Mouse (Mus musculus): ENCODE measurements around the gene E130218I03Rik. TPM values are rescaled to one million over a fixed set of nuclear protein-coding genes. Genes with fewer than 3 reads are reported as not detected.

E130218I03Rik gene
- polyA plus RNA-seq, 1 experiment from 2014 or later = not detected

DNA sequence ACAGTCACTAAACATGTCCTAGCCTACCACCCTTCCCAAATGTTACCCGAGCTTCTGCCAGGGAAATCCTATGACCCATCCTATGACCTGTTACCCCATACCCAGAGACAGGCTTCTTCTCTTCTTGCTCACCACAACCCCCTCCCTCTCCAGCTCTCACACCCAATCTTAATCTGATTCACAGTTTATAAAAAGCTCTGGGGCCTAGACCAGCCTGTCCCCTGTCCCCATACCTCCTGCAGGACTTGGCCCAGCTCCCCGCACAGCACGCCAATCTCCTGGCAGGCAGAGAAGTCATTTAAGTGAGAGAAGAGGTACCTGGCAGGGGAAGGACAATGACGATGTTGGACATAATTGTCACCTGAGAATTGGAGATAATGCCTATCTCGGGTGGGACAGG lies 8.6 kb upstream of the E130218I03Rik start:
- Histone ChIP-seq H3K9me3 (ENCODE audit: control insufficient read depth, low read length) (no peaks in the 10 kb centered on the region), H3K27me3 (ENCODE audit: control insufficient read depth, insufficient read depth, low read length) (peaks cover 5% of the 10 kb centered on the region; the same call in 1 of the 2 replicates), H3K27ac (ENCODE audit: low read depth, low read length) (no peak overlapping the region), H3K36me3 (ENCODE audit: control insufficient read depth, insufficient read depth, low read length) (no peaks in the 10 kb centered on the region), H3K4me3 (ENCODE audit: low read depth, low read length) (no peak overlapping the region), H3K4me2 (ENCODE audit: low read depth, low read length) (no peak overlapping the region), H3K9ac (replicated peaks; ENCODE audit: low read depth, low read length) (no peak overlapping the region), H3K4me1 (ENCODE audit: control insufficient read depth, insufficient read depth, low read length) (0 out of 2 replicates have a peak, but pooled peaks cover 4% of the 10 kb centered on the region)
- ATAC-seq (ENCODE audit: low read depth) = no peak
- 83% methylated on average over 5 of the region's 5 CpGs for WGBS

GRCm38 (mm10) chr4:134237582-134238278 lies 5.7 kb upstream of the E130218I03Rik start:
- ATAC-seq (ENCODE audit: low read depth) = no peak
- Histone ChIP-seq H3K36me3 (ENCODE audit: control insufficient read depth, insufficient read depth, low read length) (no peaks in the 10 kb centered on the region), H3K27ac (ENCODE audit: low read depth, low read length) (no peak overlapping the region), H3K4me2 (ENCODE audit: low read depth, low read length) (no peak overlapping the region), H3K4me3 (ENCODE audit: low read depth, low read length) (no peak overlapping the region), H3K27me3 (ENCODE audit: control insufficient read depth, insufficient read depth, low read length) (peaks cover 5% of the 10 kb centered on the region; the same call in 1 of the 2 replicates), H3K9me3 (ENCODE audit: control insufficient read depth, low read length) (no peaks in the 10 kb centered on the region), H3K9ac (replicated peaks; ENCODE audit: low read depth, low read length) (no peak overlapping the region), H3K4me1 (ENCODE audit: control insufficient read depth, insufficient read depth, low read length) (0 out of 2 replicates have a peak, but pooled peaks cover 4% of the 10 kb centered on the region)
- 34% methylated on average over 19 of the region's 19 CpGs for WGBS

GRCm38 (mm10) chr4:134238279-134238651 lies 5.2 kb upstream of the E130218I03Rik start, which contains the start of gene Cnksr1:
TSS of gene Cnksr1 (minus strand) at chr4:134238399.
- H3K27ac ChIP-seq (ENCODE audit: low read depth, low read length) = no peak within 1 kb of the TSS
- peaks cover 5% of the 10 kb centered on the region; the same call in 1 of the 2 replicates for H3K27me3 ChIP-seq (ENCODE audit: control insufficient read depth, insufficient read depth, low read length)
- no peak within 1 kb of the TSS for H3K4me2 ChIP-seq (ENCODE audit: low read depth, low read length)
- WGBS = 3% methylated on average over 18 of the region's 18 CpGs
- no peak for ATAC-seq (ENCODE audit: low read depth)
- no peak within 1 kb of the TSS for H3K9ac ChIP-seq (replicated peaks; ENCODE audit: low read depth, low read length)
- H3K4me3 ChIP-seq (ENCODE audit: low read depth, low read length) = no peak within 1 kb of the TSS
- H3K9me3 ChIP-seq (ENCODE audit: control insufficient read depth, low read length) = no peaks in the 10 kb centered on the region
- no peaks in the 10 kb centered on the region for H3K36me3 ChIP-seq (ENCODE audit: control insufficient read depth, insufficient read depth, low read length)
- H3K4me1 ChIP-seq (ENCODE audit: control insufficient read depth, insufficient read depth, low read length) = 0 out of 2 replicates have a peak, but pooled peaks cover 4% of the 10 kb centered on the region

DNA sequence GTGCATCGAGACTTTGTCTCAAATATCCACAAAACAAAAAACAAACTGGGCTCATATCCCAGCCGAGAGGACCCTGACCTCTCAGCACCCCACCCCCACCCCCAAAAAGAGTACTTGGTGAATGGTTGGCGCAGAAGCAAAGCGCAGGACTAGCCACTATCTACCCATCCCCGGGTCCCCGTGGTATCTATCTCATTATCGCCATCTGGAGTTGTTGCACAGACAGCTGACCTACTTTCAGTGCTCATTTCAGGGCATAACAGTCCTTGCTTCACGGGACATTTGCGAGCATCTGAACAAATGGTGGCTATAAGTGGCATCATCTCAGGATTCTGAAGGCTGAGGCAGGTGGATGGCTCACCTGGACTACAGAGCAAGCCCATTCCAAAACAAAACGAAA lies 4.8 kb upstream of the E130218I03Rik start:
- no peak for ATAC-seq (ENCODE audit: low read depth)
- Histone ChIP-seq H3K9me3 (ENCODE audit: control insufficient read depth, low read length) (no peaks in the 10 kb centered on the region), H3K4me1 (ENCODE audit: control insufficient read depth, insufficient read depth, low read length) (0 out of 2 replicates have a peak, but pooled peaks cover 4% of the 10 kb centered on the region), H3K27ac (ENCODE audit: low read depth, low read length) (no peak overlapping the region), H3K4me2 (ENCODE audit: low read depth, low read length) (no peak overlapping the region), H3K9ac (replicated peaks; ENCODE audit: low read depth, low read length) (no peak overlapping the region), H3K27me3 (ENCODE audit: control insufficient read depth, insufficient read depth, low read length) (peaks cover 5% of the 10 kb centered on the region; the same call in 1 of the 2 replicates), H3K36me3 (ENCODE audit: control insufficient read depth, insufficient read depth, low read length) (no peaks in the 10 kb centered on the region), H3K4me3 (ENCODE audit: low read depth, low read length) (no peak overlapping the region)
- WGBS = 14% methylated on average over 10 of the region's 10 CpGs

DNA sequence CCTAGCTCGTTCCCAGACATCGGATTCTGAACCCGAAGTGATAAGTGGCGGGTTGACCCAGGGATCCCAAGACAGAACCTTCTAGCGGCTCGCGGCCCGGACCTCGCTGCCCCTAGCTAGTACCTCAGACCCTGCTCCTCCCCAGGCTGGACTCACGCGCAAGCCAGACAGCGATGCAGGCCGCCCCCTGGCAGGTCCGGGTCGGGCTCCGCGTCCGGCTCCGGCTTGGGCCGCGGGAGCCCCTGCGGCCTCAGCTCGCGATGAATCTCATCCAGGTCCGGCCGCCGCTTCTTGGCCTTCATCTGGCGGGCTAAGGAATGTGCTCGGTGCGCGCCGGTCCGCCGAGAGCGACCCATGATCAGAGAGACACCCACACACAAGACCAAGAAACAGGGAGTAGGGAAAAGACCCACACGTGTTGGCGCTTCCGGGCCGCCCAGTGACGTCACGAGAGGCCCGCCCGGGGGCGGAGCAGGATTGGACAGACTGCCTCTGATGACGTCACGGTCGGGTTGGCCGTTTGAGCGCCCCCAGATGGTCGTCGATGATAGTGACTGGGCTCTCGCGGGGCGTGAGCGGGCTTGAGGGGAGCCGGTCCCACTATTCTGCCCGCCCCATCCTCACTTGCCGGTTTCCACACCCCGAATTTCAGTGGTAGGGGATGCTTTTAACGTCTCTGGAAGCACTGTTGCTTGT lies 1.8 kb downstream of the E130218I03Rik start, which contains the start of gene Zfp593:
Zfp593 (minus strand) TSS at position 445 of the 696 bp plus-strand sequence.
- Histone ChIP-seq H3K4me2 (ENCODE audit: low read depth, low read length) (peak within 1 kb of the TSS; percentile 97), H3K4me1 (ENCODE audit: control insufficient read depth, insufficient read depth, low read length) (peaks cover 10% of the 10 kb centered on the region), H3K36me3 (ENCODE audit: control insufficient read depth, insufficient read depth, low read length) (no peaks in the 10 kb centered on the region), H3K4me3 (ENCODE audit: low read depth, low read length) (peak within 1 kb of the TSS; percentile 78), H3K27me3 (ENCODE audit: control insufficient read depth, insufficient read depth, low read length) (peaks cover 3% of the 10 kb centered on the region; the same call in 1 of the 2 replicates), H3K9me3 (ENCODE audit: control insufficient read depth, low read length) (no peaks in the 10 kb centered on the region), H3K27ac (ENCODE audit: low read depth, low read length) (no peak within 1 kb of the TSS), H3K9ac (replicated peaks; ENCODE audit: low read depth, low read length) (peak within 1 kb of the TSS; percentile 75)
- WGBS = under 1% methylated on average over 60 of the region's 60 CpGs
- peak; percentile 80 for ATAC-seq (ENCODE audit: low read depth)

GRCm38 (mm10) chr4:134246256-134246655 lies 2.8 kb downstream of the E130218I03Rik start:
- 30% methylated on average over 4 of the region's 4 CpGs for WGBS
- H3K27me3 ChIP-seq (ENCODE audit: control insufficient read depth, insufficient read depth, low read length) = peaks cover 7% of the 10 kb centered on the region; the same call in 1 of the 2 replicates

DNA sequence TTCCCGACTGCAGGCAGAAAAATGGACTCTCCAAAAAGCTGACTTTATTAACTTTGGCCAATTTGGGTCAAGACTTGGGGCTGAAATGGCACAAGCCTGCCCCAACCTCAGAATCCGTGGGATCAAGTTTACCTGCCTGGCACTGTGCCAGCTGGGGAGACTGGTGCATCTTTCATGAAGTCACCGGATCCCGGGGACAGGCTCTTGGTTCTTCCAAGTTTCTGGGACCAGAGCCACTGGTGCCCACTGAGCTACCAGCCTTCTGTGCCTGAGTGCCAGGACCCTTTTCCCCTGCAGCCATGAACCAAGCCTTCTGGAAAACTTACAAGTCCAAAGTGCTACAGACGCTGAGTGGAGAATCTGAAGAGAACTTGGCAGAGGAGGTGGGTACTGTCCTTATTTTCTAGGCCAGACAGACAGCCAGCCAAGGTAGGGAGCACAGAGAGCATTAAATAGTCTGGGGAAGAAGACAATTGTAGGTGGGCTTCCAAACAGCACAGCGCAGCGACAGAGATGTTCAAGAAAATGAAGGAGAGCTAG lies 3.3 kb downstream of the E130218I03Rik start, which contains the start of gene Gm30191:
Gm30191 (plus strand) TSS at position 217 of the 540 bp plus-strand sequence.
- peak within 1 kb of the TSS; percentile 97 for H3K4me2 ChIP-seq (ENCODE audit: low read depth, low read length)
- H3K4me3 ChIP-seq (ENCODE audit: low read depth, low read length) = peak within 1 kb of the TSS; percentile 78
- 73% methylated on average over 7 of the region's 7 CpGs for WGBS
- H3K4me1 ChIP-seq (ENCODE audit: control insufficient read depth, insufficient read depth, low read length) = peaks cover 14% of the 10 kb centered on the region
- no peaks in the 10 kb centered on the region for H3K9me3 ChIP-seq (ENCODE audit: control insufficient read depth, low read length)
- no peak for ATAC-seq (ENCODE audit: low read depth)
- no peak within 1 kb of the TSS for H3K27ac ChIP-seq (ENCODE audit: low read depth, low read length)
- H3K9ac ChIP-seq (replicated peaks; ENCODE audit: low read depth, low read length) = no peak within 1 kb of the TSS; the same call in 1 of the 2 replicates
- no peaks in the 10 kb centered on the region for H3K36me3 ChIP-seq (ENCODE audit: control insufficient read depth, insufficient read depth, low read length)
- H3K27me3 ChIP-seq (ENCODE audit: control insufficient read depth, insufficient read depth, low read length) = peaks cover 7% of the 10 kb centered on the region; the same call in 1 of the 2 replicates

More at GRCm38 (mm10) chr4:134246256-134246655, 2.8 kb downstream of the E130218I03Rik start:
- H3K4me2 ChIP-seq (ENCODE audit: low read depth, low read length) = no peak overlapping the region; the same call in 1 of the 2 replicates
- H3K9ac ChIP-seq (replicated peaks; ENCODE audit: low read depth, low read length) = no peak overlapping the region
- peaks cover 14% of the 10 kb centered on the region for H3K4me1 ChIP-seq (ENCODE audit: control insufficient read depth, insufficient read depth, low read length)
- H3K27ac ChIP-seq (ENCODE audit: low read depth, low read length) = no peak overlapping the region
- no peaks in the 10 kb centered on the region for H3K36me3 ChIP-seq (ENCODE audit: control insufficient read depth, insufficient read depth, low read length)
- no peak for ATAC-seq (ENCODE audit: low read depth)
- H3K4me3 ChIP-seq (ENCODE audit: low read depth, low read length) = peak overlapping the region; percentile 78; the same call in 1 of the 2 replicates
- no peaks in the 10 kb centered on the region for H3K9me3 ChIP-seq (ENCODE audit: control insufficient read depth, low read length)

GRCm38 (mm10) chr4:134249651-134250050 lies 6.2 kb downstream of the E130218I03Rik start:
- H3K36me3 ChIP-seq (ENCODE audit: control insufficient read depth, insufficient read depth, low read length) = no peaks in the 10 kb centered on the region
- H3K4me3 ChIP-seq (ENCODE audit: low read depth, low read length) = peak overlapping the region; percentile 51
- peak overlapping the region; percentile 71 for H3K4me2 ChIP-seq (ENCODE audit: low read depth, low read length)
- H3K9me3 ChIP-seq (ENCODE audit: control insufficient read depth, low read length) = no peaks in the 10 kb centered on the region
- H3K27ac ChIP-seq (ENCODE audit: low read depth, low read length) = no peak overlapping the region
- H3K27me3 ChIP-seq (ENCODE audit: control insufficient read depth, insufficient read depth, low read length) = peaks cover 18% of the 10 kb centered on the region
- 1% methylated on average over 30 of the region's 30 CpGs for WGBS
- H3K9ac ChIP-seq (replicated peaks; ENCODE audit: low read depth, low read length) = peak overlapping the region; percentile 34; the same call in 1 of the 2 replicates
- ATAC-seq (ENCODE audit: low read depth) = peak; percentile 52; the same call in 1 of the 2 replicates
- peaks cover 20% of the 10 kb centered on the region for H3K4me1 ChIP-seq (ENCODE audit: control insufficient read depth, insufficient read depth, low read length)
